Mouse (Mus musculus) erythroblast, adult 5-6 weeks (primary cell): Measurements from ENCODE around the gene Macf1. TPM values are rescaled to one million over a fixed set of nuclear protein-coding genes. Genes with fewer than 3 reads are reported as not detected.

Experiments used
- ATAC-seq: replicated peaks from 2 replicates; pipeline ENCODE4 v1.8.0; 2016; ENCODE audit warnings: moderate number of reproducible peaks, mild to moderate bottlenecking, moderate TSS enrichment, inconsistent platforms; ENCODE audit not compliant: poor library complexity, low FRiP score, severe bottlenecking
- total RNA-seq, 2 experiments: library from RNA; stranded (forward) in 1 of 2; stranded (reverse) in 1 of 2; fragments of 150-400 nt in 1 of 2; fragments of 200-764, 138-1000 nt in 1 of 2; gene quantifications; 2 replicates each; pipeline versions ENCODE4 v1.2.3 to v1.2.4; 2015 to 2017; ENCODE audit warnings: low replicate concordance in 2 of 2

Gene Macf1
- total RNA-seq, 2 experiments from 2014 or later, result 52.5 to 65.5 TPM

DNA sequence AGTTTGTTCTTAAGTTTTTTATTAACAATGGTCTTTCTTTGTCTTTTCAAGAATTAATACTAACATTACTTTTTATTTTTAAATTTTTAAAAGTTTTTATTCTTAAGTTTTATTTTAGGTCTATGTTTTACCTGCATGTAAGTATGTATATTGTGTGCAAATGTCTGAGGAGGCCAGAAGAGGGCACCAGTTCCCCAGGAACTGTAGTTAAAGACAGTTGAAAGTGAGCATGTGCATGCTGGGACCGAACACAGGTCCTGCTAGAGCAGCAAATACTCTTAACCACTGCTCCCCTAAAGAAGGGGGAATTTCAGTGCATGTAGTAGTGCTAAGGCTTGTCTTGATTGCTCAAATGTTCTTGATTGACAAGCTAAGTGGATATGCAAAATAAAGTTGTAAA lies 77.0 kb downstream of the Macf1 start:
- no peak for ATAC-seq

DNA sequence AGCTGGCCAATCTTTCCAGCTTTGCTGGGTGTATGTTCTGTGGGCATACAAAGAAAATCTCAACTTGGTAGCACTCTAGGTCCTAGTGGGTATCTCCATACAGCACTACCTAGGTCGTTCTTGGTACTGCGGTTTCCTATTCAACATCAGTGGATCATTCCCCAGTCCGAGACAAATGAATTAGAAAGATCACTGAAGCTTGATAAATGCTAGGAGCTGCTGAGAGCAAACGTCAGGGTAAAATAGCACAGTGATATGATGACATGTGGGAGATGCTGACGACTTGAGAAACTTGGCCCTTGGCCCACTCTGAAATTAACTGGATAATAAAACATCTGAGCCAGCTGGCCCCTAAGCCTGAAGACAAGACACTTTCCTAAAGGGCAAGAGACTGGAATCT lies 78.2 kb downstream of the Macf1 start:
- no peak for ATAC-seq

DNA sequence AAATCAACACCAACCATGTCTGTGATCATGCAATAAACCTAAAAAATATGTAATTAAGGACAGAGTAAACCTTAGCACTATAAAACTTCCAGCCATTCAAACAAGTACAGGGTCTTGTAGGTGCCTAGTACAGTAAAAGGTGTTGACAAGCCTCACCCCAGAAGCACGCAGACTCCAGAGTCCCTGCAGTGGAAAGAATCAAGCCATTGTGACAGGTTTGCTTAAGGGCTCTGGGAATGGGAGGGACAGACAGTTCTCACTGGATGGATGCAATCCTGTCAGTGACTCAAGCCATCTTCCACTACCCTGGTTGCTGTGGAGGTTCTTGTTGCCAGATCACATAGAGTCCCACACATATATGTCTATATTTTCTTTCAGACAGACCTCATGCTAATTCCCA lies 78.9 kb downstream of the Macf1 start:
- no peak for ATAC-seq

- no peak for ATAC-seq
These were observed 81.4 kb downstream of the Macf1 start for GRCm38 (mm10) chr4:123602700-123603261.

GRCm38 (mm10) chr4:123601036-123601435 lies 83.1 kb downstream of the Macf1 start:
- ATAC-seq, result no peak

GRCm38 (mm10) chr4:123598519-123599228 lies 85.5 kb downstream of the Macf1 start:
- ATAC-seq, result no peak

- no peak for ATAC-seq
These were observed 89.8 kb downstream of the Macf1 start for GRCm38 (mm10) chr4:123594381-123594806.

GRCm38 (mm10) chr4:123593664-123594063 lies 90.5 kb downstream of the Macf1 start:
- no peak for ATAC-seq

GRCm38 (mm10) chr4:123592046-123592445 lies 92.1 kb downstream of the Macf1 start:
- no peak for ATAC-seq

GRCm38 (mm10) chr4:123591026-123591635 lies 93.0 kb downstream of the Macf1 start:
- no peak for ATAC-seq

DNA sequence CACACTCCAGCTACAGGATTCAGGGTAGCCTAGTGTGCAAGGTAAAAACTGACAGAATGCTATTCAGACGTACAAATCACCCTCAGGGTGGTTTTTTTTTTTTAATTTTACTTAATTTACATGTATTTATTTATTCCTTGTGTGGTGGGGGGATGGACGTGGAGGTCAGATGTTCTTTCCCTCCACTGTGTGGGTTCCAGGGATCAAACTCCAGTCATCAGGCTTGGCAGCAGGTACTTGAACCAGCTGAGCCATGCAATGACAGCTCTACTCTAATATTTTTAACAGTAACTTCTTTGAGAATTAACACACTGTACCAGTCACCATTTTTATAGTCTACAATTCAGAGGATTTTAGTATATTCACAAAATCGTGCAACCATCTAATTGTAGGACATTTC lies 94.7 kb downstream of the Macf1 start:
- ATAC-seq, result no peak

- no peak for ATAC-seq
These were observed 95.5 kb downstream of the Macf1 start for GRCm38 (mm10) chr4:123588353-123589301.

GRCm38 (mm10) chr4:123587616-123588015 lies 96.5 kb downstream of the Macf1 start:
- no peak for ATAC-seq

DNA sequence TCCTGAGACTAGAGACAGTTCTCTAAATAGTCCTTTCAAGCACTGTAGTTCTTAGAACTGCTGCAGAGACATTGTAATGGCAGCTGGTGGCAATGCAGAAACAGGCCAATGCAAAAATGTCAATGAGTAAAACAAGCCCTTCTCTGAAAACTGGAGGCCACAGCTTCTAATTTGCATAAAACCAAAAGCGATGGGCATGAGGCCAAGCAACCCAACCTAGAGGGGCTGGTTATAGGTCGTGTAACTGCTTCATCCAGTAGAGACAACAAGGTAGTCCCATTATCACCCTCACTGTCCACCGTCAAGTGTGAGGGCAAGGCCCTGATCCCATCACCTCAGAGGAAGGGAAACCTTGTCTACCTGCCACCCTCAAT lies 99.5 kb downstream of the Macf1 start:
- no peak for ATAC-seq

DNA sequence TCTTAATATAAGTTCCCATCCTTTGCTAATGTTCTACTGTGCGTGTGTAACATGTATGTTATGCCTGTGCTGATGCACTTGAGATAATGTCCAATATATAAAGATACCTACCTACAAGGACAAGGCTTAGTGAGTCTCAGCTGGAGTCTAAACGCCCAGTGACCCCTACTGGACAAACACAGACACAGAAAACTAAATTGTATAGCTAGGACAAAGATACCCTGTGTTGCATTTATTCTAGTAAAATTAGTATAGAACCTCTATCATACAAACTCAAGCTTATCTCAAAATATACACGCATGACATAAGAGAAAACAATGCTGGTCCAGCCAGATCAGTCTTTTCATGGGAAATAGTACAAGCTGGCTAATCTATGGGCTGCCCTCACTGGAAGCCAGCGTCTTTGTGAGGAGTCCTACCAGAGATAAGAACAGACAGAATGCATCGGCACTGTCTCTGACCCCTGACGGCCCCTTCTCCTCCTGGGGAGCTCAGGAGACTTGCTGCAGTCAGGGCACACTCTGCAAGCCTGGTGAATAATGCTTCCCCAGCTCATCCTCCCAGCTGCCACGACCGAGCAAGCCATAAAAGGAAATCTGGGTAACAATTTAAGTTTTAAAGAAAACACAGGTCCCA lies 100.0 kb downstream of the Macf1 start:
- no peak for ATAC-seq

- ATAC-seq, result no peak
These were observed 106.6 kb downstream of the Macf1 start for GRCm38 (mm10) chr4:123577469-123578088.

- ATAC-seq, result no peak
These were observed 111.5 kb downstream of the Macf1 start for GRCm38 (mm10) chr4:123572434-123573336.

GRCm38 (mm10) chr4:123571869-123572268 lies 112.3 kb downstream of the Macf1 start:
- no peak for ATAC-seq
